Mouse (Mus musculus) kidney, adult 2 months (tissue): ENCODE measurements around the gene Prdm12. TPM values are rescaled to one million over a fixed set of nuclear protein-coding genes. Genes with fewer than 3 reads are reported as not detected.

ENCODE experiments used
- DNase-seq: peaks from one replicate; pipeline ENCODE4 v3.0.0; 2021
- H3K27ac ChIP-seq: fragments of 200-500 bp; 2 replicates; pipeline ENCODE4 v1.5.1; 2012; ENCODE audit warnings: low read depth, low read length, control low read depth, inconsistent platforms; ENCODE audit not compliant: insufficient read depth
- H3K27me3 ChIP-seq: fragments of 200-500 bp; replicated peaks from 2 replicates; pipeline ENCODE4 v1.6.1; 2012; ENCODE audit warnings: mild to moderate bottlenecking, moderate library complexity, low read length, inconsistent platforms; ENCODE audit not compliant: control insufficient read depth, insufficient read depth
- H3K36me3 ChIP-seq: fragments of 200-500 bp; 2 replicates; pipeline ENCODE4 v1.6.1; 2012; ENCODE audit warnings: mild to moderate bottlenecking, moderate library complexity, low read length, inconsistent platforms; ENCODE audit not compliant: control insufficient read depth, insufficient read depth
- H3K4me1 ChIP-seq: fragments of 200-500 bp; 2 replicates; pipeline ENCODE4 v1.6.1; 2011; ENCODE audit warnings: low read length; ENCODE audit not compliant: control insufficient read depth, insufficient read depth
- H3K4me3 ChIP-seq: fragments of 200-500 bp; 2 replicates; pipeline ENCODE4 v1.5.1; 2011; ENCODE audit warnings: mild to moderate bottlenecking, low read depth, low read length, control low read depth; ENCODE audit not compliant: insufficient read depth
- CTCF ChIP-seq: fragments of 200-500 bp; conservative IDR thresholded peaks from 2 replicates; pipeline ENCODE4 v1.5.1; 2011; ENCODE audit warnings: low read depth, mild to moderate bottlenecking, control low read depth, low read length, moderate library complexity, mixed read lengths; ENCODE audit not compliant: insufficient read depth, insufficient read length
- POLR2A ChIP-seq: fragments of 200-500 bp; IDR thresholded peaks from one replicate; pipeline ENCODE4 v1.6.1; 2011; ENCODE audit warnings: low read depth, low read length, control low read depth
- WGBS: fragments of 180-500 bp; shearing (Covaris S2); methylation state at CpG from one replicate; pipeline ENCODE4 v1.1.7; 2018; 5-methylcytosine and 5-hydroxymethylcytosine counted together
- polyA plus RNA-seq: library from polyadenylated mRNA; depleted of rRNA; stranded (reverse); fragments of >200 nt; gene quantifications from 2 replicates; pipeline ENCODE4 v1.2.3, GENCODE M21; 2012; rRNA removed

The Prdm12 gene
- not detected in 2 replicates for polyA plus RNA-seq

- Histone ChIP-seq H3K4me1 (0 out of 2 replicates have a peak, but pooled peaks cover 3% of the 10 kb centered on the region), H3K36me3 (no peaks in the 10 kb centered on the region), H3K27me3 (peaks cover 15% of the 10 kb centered on the region), H3K27ac (no peak within 1 kb of the TSS), H3K4me3 (no peak within 1 kb of the TSS)
- TF ChIP-seq CTCF = no peak
- TF ChIP-seq POLR2A = no peak
- 5% methylated on average over 41 of the region's 41 CpGs for WGBS
- DNase-seq = no peak
Measured at GRCm38 (mm10) chr2:31639901-31640608, at the start of gene Prdm12. Gene Prdm12, plus strand, starts transcription at chr2:31640037.

GRCm38 (mm10) chr2:31591799-31592484, 47.9 kb upstream of the Prdm12 start:
- H3K4me1 ChIP-seq = no peaks in the 10 kb centered on the region
- TF ChIP-seq POLR2A = no peak
- TF ChIP-seq CTCF = no peak

GRCm38 (mm10) chr2:31607555-31607954, 32.3 kb upstream of the Prdm12 start:
- no peak overlapping the region for H3K27ac ChIP-seq

More at GRCm38 (mm10) chr2:31591799-31592484, 47.9 kb upstream of the Prdm12 start:
- no peak for DNase-seq
- no peak overlapping the region for H3K4me3 ChIP-seq
- H3K36me3 ChIP-seq = no peaks in the 10 kb centered on the region; the same call in 1 of the 2 replicates
- H3K27me3 ChIP-seq = no peaks in the 10 kb centered on the region
- no peak overlapping the region for H3K27ac ChIP-seq
- 86% methylated on average over 9 of the region's 9 CpGs for WGBS

GRCm38 (mm10) chr2:31609859-31610261, 30.0 kb upstream of the Prdm12 start:
- TF ChIP-seq POLR2A (no peak), CTCF (no peak)
- no peak for DNase-seq
- H3K27me3 ChIP-seq = no peaks in the 10 kb centered on the region
- 47% methylated on average over 7 of the region's 7 CpGs for WGBS
- no peaks in the 10 kb centered on the region for H3K4me1 ChIP-seq
- no peak overlapping the region for H3K27ac ChIP-seq
- no peak overlapping the region for H3K4me3 ChIP-seq
- H3K36me3 ChIP-seq = no peaks in the 10 kb centered on the region

More at GRCm38 (mm10) chr2:31607555-31607954, 32.3 kb upstream of the Prdm12 start:
- Histone ChIP-seq H3K4me3 (no peak overlapping the region), H3K4me1 (no peaks in the 10 kb centered on the region), H3K27me3 (no peaks in the 10 kb centered on the region), H3K36me3 (no peaks in the 10 kb centered on the region)
- no peak for DNase-seq
- 85% methylated on average over 1 of the region's 1 CpGs for WGBS
- TF ChIP-seq CTCF (no peak), POLR2A (no peak)

- TF ChIP-seq POLR2A (no peak), CTCF (no peak)
- Histone ChIP-seq H3K4me3 (no peak overlapping the region), H3K27me3 (no peaks in the 10 kb centered on the region), H3K4me1 (no peaks in the 10 kb centered on the region), H3K27ac (no peak overlapping the region), H3K36me3 (peaks cover 1% of the 10 kb centered on the region; the same call in 1 of the 2 replicates)
- DNase-seq = no peak
- WGBS = 84% methylated on average over 4 of the region's 4 CpGs
Measured at GRCm38 (mm10) chr2:31610922-31611321, 28.9 kb upstream of the Prdm12 start.

GRCm38 (mm10) chr2:31611400-31611799, 28.4 kb upstream of the Prdm12 start:
- TF ChIP-seq CTCF = peak; percentile 31
- no peak for TF ChIP-seq POLR2A
- Histone ChIP-seq H3K27me3 (no peaks in the 10 kb centered on the region), H3K27ac (no peak overlapping the region), H3K36me3 (peaks cover 1% of the 10 kb centered on the region; the same call in 1 of the 2 replicates), H3K4me1 (no peaks in the 10 kb centered on the region), H3K4me3 (no peak overlapping the region)
- DNase-seq = no peak
- 87% methylated on average over 8 of the region's 8 CpGs for WGBS

- 74% methylated on average over 6 of the region's 6 CpGs for WGBS
- peaks cover 1% of the 10 kb centered on the region; the same call in 1 of the 2 replicates for H3K36me3 ChIP-seq
- no peak overlapping the region for H3K27ac ChIP-seq
- no peak overlapping the region for H3K4me3 ChIP-seq
- TF ChIP-seq POLR2A = no peak
- TF ChIP-seq CTCF = no peak
- no peak for DNase-seq
- no peaks in the 10 kb centered on the region for H3K4me1 ChIP-seq
- H3K27me3 ChIP-seq = no peaks in the 10 kb centered on the region
Measured at GRCm38 (mm10) chr2:31612627-31613026, 27.2 kb upstream of the Prdm12 start.
